Mouse (Mus musculus) heart, adult 9 months (tissue): ENCODE measurements around the gene Myo9a.
A peak's percentile ranks its signal among the peaks of the same experiment; 100 is the strongest.
"Not testable (repeated sequence)": the region's sequence is repeated elsewhere in the genome, so short reads cannot be mapped to it uniquely, and the experiment has no call there.

Source experiments
- DNase-seq, 2 experiments: peaks; one replicate each; pipeline ENCODE4 v3.0.0; 2022; ENCODE audit warnings: low spot score in 2 of 2

The Myo9a gene

DNA sequence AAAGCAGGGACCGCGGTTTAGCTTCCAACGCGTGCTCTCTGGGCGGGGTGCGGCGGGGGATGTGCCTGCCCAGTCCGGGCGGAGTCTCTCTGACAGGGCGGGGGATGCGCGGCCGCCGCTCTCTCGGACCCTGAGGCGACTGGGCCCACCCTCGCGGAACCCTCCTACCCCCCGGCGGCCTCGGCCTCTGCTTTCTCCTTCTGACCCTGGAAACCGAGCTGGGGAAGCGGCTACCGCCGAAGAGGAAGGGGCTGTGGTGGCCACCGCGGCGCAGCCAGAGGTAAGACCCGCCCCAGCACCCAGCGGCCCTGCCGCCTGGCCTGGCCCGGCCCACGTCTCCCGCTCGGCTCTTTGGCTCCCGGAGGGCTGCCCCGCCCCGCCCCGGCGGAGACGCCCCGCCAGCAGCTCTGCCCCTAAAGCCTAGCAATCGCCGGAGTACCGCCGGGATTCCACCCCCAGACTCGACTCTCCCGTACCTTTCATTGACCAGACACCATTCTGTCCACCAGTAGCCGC is 428 bp downstream of the Myo9a start:
- DNase-seq = peak; percentile 92 to 94

DNA sequence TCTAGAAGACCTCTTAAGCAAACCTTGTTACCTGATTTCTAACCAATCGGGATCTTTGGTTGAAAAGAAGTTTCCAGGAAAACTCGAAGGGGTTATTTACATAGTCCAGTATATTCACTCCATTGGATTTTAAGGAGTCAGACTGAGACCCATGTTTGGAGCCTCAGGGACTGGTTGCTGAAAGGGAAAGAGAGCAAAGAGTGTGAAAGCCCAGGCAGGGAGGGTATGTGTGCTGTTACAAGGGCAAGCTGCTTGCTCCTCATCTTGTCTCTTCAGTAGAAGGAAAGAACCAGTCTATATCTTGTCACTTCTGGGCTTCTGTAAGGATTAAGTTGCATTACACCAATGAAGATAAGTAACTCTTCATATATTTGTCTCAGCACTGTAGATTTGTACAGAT is 1.3 kb downstream of the Myo9a start:
- no peak for DNase-seq

DNA sequence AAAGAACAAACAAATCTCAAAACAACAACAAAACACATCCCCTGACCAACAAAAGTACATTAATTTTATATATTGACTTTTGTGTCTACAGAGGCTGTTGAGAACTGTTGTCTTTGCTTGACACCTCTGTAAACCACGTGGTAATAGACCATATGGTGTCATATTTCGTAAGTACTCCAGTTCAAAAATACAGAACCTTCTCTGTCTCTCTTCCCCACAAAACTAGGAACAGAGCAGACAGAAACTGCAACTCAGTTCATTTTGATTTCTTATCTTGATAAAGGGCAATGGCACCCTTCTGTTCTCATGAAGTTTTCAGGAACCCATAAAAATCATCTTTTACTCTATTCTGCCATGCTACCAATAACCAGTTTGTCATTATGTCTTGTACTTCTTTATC is 4.5 kb downstream of the Myo9a start:
- no peak for DNase-seq

DNA sequence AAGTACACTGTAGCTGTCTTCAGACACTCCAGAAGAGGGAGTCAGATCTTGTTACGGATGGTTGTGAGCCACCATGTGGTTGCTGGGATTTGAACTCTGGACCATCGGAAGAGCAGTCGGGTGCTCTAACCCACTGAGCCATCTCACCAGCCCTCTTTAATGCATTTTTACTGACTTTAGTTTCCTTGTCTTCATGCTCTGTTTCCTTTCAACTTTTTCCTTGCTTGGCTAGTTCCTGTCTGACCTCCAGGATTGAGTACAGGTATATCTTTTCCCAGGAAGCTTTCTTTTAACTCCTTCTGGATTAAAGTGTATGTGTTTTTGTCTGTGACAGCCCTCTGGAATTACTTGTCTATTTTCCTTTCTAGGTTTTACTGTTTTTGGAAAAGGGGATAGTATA is 6.3 kb downstream of the Myo9a start:
- not testable (repeated sequence) for DNase-seq

DNA sequence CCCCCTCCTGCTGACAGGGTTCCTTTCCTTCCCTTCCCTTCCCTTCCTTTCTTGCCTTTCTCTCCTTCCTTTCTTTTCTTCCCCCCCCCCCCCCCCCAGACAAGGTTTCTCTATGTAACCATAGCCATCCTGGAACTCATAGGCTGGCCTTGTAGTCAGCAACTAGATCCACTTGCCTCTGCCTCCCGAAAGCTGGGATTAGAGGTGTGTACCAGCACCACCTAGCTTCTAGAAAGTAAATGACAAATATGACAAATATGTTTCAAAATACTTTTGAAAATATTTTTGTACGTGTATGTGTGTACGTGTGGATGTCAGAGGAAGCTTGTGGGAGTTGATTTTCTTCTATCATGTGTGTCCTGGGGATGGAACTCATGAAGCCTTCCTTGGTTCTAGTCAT is 9.8 kb downstream of the Myo9a start:
- no peak for DNase-seq

DNA sequence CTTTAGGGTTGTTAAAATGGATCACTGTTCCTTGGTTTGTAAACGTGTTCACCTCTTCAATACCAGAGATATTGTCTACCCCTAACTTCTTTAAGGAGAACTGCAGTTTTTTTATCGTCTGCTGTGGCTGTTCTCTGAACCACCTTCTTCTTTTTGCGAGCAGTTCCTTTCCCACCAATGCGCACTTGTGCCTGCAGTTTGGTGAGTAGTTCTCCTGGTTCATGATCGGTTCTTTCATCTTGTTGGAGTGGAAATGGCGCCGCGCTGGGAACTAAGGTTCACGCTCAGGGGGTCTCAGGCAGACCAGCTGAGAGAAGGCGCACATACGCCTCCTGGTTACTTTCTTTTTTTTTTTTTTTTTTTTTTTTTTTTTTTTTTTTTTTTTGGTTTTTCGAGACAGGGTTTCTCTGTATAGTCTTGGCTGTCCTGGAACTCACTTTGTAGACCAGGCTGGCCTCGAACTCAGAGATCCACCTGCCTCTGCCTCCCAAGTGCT is 16.3 kb downstream of the Myo9a start:
- DNase-seq = not testable (repeated sequence)

DNA sequence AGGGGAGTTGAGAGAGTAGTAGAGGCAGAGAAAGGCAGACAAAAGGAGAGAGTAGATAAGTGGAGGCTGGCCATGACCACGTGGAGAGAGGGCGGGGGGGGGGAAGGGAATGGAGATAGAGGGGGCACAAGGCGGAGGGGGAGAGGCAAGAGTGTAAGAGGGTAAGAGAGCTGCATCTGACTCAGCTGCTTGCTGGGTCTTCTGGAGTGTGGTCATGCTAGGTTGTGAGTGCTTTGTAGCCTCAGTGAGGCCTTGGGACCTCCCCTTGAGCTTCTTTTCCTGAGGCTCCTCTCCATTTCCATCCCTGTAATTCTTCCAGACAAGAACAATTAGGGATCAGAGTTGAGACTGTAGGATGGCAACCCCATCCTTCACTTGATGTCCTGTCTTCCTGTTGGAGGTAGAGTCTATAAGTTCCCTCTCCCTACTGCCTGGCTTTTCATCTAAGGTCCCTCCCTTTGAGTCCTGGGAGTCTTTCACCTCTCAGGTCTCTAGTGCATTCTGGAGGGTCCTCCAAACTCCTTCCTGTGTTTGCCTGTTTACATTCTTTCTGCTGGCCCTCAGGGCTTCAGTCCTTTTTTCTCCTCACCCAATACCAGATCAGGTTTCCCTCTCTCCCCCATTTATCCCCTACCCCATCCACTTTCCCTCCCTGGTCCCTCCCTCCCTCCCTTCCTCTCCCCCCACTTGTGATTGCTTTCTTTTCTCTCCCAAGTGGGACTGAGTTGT is 55.5 kb downstream of the Myo9a start:
- not testable (repeated sequence) for DNase-seq

DNA sequence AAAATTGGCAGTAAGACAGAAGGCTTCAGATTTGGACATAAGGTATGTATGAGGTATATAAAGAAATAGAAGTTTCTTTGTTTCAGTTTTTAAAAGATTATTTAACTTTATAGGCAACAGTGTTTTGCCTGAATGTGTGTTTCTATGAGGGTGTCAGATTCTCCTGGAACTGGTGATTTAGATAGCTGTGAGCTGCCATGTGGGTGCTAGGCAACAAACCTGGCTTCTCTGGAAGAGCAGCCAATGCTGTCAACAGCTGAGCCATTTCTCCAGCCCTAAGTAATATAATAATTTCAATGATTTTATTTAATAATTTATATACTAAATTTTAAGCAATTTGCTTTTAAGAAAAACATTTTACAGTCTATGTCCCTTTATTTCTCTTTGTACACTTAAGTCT is 133.9 kb downstream of the Myo9a start:
- DNase-seq = no peak

DNA sequence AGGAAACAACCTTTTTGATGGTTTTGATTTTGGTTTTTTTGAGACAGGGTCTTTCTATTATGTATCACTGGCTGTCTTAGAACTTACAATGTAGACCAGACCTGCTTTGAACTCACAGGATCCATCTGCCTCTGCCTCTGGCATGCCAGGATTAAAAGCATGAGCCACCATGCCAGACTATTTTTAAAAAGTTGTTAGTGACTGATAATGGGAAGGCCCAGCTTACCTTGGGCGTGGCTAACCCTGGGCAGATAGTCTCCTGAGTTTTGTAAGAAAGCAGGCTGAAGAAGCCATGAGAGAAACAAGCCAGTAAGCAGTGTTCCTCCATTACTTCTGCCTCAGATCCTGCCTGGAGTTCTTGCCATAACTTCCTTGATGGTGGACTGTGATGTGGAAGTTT is 152.7 kb downstream of the Myo9a start:
- no peak for DNase-seq

DNA sequence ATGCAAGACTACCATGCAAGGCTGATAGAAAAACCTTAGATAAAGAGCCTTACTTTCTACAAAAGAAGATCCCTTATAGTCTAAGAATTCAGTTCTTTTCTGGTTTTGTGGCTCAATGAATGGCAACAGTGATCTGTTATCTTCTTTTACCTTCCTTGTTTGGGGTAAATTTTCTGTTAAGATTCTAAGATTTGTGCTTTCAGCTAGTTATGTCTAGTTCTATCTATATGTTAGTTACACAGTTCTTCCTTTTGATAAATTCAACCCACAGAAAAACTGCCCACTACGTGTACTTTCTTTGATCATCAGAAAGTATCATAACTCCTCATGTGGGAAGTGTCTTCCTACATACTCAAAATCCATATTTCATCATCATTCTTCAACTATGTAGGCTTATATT is 164.1 kb downstream of the Myo9a start:
- no peak for DNase-seq

DNA sequence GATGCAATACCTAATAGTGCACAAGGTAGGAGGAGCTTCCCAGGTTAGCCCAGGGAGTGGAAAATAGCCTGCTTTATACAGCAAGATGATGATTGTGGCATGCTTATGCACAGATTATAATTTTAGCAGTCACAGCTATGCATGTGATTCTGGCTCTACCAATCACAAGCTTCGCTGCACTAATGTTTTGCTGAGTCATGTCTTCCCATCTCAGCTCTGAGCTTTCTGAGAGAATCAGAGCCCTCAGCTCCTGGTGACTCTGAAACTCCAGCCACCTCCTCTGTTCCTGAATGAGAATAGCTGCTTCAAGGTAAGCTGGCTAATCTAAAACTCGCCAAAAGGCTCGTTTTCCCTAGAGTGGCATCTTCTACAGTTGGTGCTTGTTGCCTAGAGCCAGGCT is 179.6 kb downstream of the Myo9a start:
- no peak for DNase-seq

DNA sequence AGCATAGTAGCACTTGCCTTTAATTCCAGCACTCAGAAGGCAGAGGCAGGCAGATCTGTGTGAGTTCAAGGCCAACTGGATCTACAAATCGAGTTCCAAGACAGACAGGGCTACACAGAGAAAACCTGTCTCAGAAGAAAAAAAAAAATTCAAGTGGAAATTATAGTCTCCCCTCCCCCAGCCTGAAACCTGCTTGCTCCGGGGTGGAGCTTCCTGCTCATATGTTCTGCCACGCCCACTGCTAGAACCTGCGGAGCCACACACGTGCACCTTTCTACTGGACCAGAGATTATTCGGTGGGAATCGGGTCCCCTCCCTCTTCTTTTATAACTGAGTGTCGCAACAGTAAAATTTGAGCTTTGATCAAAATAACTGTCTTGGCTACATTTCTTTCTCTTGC is 185.2 kb downstream of the Myo9a start:
- DNase-seq = not testable (repeated sequence)

DNA sequence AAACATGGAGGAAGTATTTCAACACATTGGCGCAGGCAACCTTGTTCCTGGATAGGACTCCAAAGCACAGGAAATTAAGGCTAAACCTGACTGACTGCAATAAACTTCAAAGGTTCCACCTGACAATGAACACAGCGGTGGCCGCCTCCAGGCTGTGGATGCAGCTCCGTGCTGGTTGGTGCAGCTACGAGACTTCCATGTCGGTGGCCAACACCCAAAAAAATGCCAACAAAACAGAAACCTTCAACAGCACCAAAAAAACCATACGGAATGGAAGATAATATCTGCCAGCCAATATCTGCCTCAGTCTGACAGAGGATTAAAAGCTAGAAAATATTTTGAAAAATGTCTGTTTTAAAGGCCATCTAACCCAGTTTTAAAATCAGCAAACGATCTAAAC is 187.8 kb downstream of the Myo9a start:
- DNase-seq = no peak

DNA sequence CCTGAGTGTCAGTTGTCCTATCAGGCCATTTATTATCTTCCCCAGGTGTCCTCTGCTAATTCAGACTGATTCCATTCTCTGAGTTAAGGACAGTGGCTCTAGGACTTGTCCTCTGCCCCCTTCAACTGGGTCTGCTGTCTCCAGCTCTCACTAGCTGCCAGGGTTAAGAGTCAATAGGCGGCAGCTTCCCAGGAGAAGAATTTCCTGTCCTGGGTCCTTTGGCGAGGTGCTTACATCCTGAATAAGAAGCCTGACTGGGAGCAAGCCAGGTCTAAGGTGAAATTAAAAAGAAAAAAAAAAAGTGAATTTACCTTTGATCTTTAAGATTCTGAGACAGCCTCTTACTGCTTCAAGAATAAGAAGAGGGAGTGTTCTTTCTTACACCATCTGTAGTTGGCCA is 189.0 kb downstream of the Myo9a start:
- no peak for DNase-seq

DNA sequence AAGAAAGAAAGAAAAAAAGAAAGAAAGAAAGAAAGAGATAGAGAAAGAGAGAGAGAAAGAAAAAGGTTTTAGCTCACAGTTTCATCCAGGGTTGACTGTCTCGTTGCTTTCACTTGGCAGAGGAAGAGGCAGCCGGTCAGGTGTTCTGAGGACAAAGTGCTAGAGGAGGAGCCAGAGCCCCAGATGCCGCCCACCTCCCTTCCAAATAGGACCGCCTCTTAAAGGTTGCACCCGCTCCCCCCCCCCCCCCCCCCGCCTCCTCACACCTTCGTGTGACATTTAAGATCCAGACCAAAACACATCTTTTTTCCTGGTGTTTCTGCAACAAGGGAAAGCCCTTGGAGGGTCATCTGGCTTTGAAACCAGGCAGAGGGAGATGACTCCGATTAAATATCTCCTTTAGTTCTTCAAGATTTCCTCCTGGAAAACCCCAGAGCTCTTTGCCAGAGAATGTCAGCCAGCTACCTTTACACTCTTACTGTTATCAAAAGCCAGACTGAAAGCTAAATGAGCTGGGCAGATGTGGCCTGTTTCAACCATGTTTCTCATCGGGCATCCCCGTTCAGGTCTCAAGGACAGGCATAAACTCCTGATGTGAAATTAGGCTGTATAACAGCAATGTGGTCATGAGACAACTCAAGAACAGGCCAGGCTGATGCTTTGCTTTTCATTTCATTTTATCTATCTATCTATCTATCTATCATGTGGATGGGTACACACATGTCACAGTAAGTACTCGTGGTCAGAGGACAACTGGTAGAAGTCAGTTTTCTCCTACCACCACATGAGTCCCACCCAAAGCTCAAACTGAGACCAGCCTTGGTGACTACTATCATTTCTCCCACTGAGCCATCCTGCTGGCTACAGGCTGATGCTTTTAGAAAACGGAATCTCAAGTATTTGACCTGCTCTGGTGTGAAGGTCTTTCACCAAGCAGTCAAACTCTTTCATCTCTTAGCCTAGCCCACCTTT is 190.5 kb downstream of the Myo9a start:
- DNase-seq = no peak

DNA sequence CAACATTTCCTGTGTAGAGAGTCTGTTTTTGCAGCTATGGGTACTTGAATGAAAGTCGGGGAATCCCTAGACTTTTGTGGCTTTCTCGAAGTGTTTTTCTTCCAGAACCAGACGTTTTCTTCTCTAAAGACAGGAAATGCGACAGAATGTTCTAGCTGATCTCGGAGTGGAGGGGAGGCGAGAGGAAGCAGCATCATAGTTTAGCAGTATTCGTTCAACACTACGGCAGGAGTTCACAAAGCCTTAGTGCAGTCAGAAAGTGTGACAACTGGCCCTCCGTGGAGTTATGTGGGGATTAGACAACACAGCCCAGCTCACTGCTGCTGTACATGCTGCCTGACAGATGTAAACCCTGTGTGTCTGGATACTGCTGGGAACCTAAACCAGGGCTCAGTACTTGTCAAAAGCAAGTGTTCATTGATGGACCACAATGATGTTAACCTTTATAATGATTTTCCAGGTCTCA is 191.2 kb downstream of the Myo9a start:
- no peak for DNase-seq

DNA sequence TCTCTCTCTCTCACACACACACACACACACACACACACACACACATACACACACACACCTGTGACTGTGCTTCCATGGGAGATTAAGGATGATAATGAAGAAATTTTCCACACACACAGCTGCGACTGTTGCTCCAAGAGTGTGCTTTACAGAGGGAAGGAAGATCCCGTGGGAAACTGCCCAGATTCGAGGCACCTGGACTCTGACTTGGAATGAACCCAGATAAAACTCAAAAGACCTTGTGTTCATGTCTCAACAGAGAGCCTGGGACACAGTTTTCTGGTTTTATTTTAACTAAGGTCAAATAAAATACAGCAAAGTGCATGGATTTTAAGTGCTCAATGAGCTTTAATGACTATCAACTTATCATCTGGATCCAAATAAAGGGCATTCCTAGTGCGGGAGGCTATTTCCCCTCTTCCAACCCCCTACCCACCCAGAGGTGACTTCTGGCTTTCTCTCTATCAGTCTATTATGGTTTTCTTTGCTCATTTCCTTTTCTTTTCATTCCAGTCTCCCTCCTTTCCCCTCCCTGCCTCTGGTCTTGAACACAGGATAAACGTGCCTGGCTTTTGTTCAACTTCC is 191.9 kb downstream of the Myo9a start:
- DNase-seq = no peak

DNA sequence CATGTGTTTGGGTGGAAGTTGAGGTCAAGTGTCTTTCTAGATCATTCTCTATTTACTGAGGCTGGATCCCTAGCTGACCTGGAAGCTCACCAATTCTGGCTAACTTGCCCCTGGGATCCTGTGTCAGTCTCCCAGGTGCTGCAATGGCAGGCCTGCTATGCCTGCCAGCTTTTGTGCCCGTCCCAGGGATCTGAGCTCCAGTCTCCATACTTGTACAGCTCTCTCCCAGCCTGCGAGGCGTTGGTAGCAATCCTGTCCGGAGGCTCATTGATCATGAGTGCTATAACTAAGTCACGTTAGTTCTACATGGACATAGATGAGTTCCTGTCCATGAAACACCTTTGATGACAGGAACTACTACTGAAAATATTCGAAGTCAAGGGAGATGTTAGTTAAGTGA is 193.1 kb downstream of the Myo9a start:
- no peak for DNase-seq

DNA sequence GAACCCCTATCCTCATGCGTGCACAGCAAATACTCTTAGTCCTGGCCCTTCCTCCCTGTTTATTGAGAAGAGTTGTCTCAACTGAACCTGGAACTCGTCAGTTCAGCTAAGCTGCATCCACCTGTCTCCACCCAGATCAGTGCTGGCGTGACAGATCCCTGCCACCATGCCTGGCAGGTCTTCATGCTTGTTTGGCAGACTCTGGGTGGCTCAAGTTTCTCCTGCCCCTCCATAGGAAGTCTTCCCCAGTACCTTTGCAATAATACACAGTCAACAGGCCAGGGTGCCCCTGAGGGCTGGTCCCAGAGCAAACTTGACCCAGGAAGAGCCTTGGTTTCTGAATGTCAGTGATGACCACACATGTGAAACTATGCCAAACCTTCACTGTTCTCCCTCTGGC is 194.5 kb downstream of the Myo9a start:
- DNase-seq = no peak

DNA sequence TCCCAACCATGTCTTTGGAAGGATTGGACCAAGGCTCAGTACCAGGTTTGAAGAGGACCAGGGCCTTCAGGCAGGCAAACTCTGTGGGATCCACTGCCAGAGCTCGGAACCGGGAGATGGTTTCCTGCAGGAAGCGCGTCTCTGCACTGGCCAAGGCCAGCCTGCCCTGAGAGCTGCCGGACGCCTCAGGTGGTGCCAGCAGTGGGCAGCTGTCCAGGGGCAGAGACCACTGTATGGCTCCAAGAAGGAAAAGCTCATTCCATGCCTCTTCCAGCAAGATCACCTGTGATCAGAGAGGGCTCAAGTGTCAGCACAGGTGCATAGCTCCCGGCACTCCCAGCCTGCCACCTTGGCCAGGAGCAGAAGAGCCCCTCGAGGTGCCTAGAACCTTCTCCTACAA is 196.6 kb downstream of the Myo9a start:
- DNase-seq = no peak

DNA sequence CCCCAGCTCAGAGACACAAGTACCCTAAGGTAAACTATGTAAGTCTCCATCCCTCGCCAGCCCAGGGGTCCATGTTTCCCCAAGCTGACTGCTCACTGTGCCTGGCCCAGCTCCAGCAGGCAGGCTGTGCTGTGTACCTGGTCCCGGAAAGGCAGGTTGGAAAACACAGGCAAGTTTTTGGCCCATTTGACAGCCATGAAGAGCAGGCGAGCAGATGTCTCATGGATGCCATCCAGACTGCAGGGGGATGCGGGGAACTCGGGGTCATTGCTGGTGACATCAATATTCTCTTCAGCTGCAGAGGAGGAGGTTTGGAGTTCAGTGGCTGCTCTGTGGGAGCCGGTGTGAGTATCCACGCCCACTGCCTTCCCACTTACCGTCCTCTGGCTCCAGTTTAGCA is 197.5 kb downstream of the Myo9a start:
- no peak for DNase-seq

DNA sequence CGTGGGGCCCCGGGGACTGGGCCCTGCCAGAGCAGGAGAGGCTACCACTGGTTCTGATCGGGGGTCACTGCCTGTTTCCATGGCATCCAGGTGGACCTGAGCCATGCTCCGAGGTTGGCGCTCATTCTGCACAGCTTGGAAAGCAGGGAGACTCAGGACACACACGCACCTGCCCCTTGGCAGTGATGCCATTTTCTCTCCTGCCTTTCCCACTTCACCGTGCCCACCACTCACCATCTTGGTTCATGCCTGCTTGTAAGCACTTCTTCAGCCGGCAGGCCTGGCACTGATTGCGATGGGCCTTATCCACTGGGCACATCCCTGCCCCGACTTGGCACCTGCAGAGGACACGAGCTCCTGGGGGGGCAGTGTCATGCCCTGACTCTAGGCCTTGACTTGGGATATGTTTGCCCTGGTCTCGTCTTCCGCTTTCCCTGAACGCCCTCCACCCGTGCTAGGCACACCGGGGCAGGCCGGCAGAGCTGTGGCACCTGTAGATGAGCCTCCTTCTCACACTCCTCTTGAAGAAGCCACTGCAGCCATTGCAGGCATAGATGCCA is 198.1 kb downstream of the Myo9a start:
- no peak for DNase-seq
